Mouse (Mus musculus) NIH3T3 (cell line): ENCODE data around the gene Gm28171.
"Not testable (repeated sequence)": the region's sequence is repeated elsewhere in the genome, so short reads cannot be mapped to it uniquely, and the experiment has no call there.

ENCODE experiments used
- DNase-seq: peaks from one replicate; pipeline ENCODE4 v3.0.0-alpha.2; 2012; ENCODE audit warnings: low read depth

Gene Gm28171

DNA sequence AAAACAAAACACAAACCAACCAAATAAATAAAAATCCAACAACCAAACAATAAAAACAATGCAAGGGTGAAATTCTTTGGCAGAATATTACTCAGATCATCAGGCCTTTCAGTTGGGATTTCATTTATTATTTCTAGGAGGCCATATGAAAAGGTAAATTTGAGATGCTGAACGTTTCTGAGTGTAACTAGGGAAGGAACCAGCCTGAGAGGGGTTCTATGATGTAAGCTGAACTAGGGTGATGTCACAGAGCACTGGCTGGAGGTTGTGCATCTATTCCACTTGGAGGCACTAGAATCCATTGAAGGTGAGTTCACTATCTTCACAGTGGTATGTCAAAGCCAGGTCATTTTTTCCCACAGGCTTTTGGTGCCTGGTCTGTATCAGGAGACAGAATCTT, at the start of gene Gm28171:
Gene Gm28171 (plus strand): TSS at position 301 of the 400 bp plus-strand sequence.
- DNase-seq: not testable (repeated sequence)
